Mouse (Mus musculus) layer of hippocampus, postnatal 25 days (tissue): Measurements from ENCODE around the gene Xab2. TPM values are rescaled to one million over a fixed set of nuclear protein-coding genes. Genes with fewer than 3 reads are reported as not detected.
"Not testable (repeated sequence)": the region's sequence is repeated elsewhere in the genome, so short reads cannot be mapped to it uniquely, and the experiment has no call there.

Experiments
- DNase-seq, 2 experiments: peaks; one replicate each; pipeline ENCODE4 v3.0.0; 2022; ENCODE audit warnings: mixed read lengths in 2 of 2, low spot score in 1 of 2; ENCODE audit errors: extremely low spot score in 1 of 2
- total RNA-seq, 2 experiments: library from RNA; stranded (reverse); gene quantifications; 2 replicates each; pipeline ENCODE4 v1.2.3; 2021

Xab2 gene
- total RNA-seq, 2 experiments from 2014 or later = 37.8 to 41.5 TPM

DNA sequence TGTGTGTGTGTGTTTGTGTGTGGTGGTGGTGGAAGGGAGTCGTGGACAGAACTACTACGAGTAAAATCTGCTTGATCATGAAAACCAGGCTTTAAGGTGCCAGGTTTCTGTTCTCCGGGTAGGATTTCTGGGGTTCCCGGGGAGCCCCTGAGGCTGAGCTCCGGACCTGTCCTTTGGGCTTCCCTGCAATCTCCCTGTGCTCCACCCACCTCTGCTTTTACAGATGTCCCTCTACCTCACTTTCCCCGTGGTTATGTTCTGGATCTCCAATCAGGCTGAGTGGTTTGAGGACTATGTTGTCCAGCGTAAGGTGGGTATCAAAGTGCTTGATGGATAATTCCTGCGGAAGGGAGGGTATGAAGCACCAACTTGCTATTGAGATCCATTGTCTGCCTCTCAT, 1.0 kb upstream of the Xab2 start:
- DNase-seq = no peak

DNA sequence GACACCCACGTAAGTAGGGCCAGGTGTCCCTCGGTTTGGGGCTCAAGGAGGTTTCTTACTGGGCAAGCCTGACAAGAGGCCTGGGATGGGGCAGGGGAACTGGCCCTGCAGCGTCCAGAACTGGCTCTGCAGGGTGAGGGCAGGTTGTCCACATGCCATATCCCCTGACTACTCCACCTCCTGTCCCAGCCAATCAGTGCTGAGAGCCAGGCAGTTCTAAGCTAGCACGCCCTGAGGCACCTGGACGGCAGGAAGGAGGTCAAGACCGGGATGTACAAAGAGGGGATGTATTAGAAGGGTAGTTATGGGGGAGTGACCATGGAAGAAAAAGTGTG, 11.3 kb downstream of the Xab2 start:
- no peak for DNase-seq

DNA sequence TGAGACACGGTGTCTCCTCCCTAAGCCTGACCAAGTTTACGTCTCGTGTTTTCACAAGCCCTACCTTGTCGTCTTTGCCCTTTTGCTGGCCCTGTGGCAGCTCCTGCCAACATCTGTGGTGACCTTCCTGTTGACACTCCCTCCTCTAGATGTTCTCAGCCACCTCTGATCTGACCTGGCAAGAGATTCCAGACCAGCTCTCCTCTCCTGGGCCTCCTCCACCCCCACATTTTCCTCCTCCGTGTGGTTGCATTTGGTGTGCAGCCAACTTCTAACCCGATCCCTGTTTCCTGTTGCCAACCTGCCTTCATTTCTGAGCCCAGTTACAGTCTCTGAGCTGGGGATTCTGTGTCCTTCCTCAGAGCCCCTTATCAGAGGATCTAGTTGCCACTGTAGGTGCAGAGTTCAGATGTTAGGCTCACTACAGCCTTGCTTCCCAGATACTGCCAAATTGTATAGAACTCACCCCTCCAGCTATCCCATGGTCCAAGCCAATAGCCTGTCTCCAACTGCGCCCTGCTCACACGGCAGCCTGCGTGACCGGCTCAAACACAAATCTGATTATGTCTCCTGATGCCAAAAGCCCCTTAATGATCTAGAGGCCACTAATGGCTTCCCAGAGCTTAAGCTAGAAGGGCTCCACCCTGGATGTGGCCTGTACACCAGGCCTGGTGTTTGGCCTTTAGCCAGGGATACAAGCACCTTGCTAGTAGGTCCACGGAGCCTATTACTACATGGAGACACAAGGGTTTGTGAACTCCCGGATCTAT, 11.9 kb downstream of the Xab2 start:
- no peak for DNase-seq

DNA sequence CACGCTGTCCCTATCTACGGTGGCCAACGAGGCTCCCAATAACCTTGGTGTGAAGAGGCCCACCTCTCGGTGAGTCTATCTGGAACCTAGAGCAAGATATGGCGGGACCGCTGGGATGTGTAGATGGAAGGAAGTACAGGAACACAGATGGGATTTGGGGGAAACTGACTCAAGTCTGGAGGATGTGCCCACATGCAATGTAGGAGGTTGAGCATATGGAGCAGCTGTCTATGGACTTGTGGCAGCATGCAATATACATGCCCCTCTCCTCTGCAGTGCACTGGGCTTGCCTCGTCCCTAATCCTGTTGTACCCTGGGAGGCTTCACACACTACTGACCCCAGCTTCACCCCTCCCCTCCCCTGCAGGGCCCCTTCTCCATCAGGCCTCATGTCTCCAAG, 13.3 kb downstream of the Xab2 start:
- no peak for DNase-seq

DNA sequence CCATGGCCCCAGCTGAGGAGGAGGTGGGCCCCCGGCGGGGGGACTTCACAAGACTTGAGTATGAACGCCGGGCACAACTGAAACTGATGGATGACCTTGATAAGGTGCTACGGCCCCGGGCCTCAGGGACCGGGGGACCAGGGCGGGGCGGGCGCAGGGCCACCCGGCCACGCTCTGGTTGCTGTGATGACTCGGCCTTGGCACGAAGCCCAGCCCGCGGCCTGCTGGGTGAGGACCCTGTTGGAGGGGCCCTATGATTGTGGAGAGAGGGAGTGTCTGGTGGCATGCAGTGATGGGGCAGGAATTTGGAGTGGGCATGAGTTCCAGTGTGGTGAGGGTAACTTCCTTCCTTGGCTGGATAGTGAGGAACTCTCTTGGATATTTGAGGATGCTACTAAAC, 14.5 kb downstream of the Xab2 start:
- no peak for DNase-seq

DNA sequence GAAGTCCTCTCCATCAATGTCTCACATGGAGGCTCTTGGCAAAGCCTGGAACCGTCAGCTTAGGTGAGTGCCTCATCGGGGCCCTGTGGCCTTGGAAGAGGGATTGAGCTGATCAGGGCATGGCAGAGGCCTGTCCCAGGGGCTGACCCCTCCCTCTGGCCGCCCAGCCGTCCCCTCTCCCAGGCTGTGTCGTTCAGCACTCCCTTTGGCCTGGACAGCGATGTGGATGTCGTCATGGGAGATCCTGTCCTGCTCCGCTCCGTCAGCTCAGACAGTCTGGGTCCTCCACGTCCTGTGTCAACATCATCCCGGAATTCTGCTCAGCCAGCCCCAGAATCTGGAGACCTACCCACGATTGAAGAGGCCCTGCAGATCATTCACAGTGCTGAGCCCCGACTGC, 17.7 kb downstream of the Xab2 start:
- no peak for DNase-seq

DNA sequence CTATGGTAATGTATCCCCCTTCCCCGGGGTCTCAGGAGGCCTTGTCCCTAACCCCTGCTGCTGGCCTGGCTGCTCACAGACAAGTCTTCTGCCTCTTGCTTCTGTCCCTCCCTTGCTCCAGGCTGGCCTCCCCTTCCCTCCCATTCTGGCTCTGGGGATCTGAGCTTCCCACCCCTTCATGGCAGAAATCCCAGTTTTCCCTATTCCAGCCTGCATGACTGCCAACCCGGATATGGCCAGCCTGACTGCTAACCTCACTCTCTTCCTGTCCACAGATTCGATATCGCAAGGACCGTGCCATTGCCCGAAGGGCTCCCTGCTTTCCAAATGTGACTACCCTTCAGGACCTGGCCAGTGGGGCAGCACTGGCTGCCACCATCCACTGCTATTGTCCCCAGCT, 20.7 kb downstream of the Xab2 start:
- no peak for DNase-seq

DNA sequence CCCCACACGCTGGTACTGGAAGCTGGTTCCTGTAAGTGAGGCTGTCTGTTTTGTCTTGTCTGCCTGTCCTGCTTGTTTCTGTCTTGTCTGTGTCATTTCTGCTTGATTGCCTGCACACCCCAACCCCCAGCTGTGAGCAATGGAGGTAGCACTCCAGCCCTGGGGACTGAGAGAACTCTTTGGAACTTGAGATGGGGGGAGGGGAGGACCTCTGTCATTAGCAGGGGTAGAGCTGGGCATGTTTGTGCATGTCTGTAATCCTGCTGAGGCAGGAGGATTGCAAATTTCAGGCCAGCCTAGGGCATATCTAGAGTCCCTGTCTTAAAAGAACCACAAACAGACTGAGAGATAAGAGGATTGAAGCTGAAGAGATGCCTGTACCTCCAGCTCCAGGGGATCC, 21.9 kb downstream of the Xab2 start:
- DNase-seq = no peak

DNA sequence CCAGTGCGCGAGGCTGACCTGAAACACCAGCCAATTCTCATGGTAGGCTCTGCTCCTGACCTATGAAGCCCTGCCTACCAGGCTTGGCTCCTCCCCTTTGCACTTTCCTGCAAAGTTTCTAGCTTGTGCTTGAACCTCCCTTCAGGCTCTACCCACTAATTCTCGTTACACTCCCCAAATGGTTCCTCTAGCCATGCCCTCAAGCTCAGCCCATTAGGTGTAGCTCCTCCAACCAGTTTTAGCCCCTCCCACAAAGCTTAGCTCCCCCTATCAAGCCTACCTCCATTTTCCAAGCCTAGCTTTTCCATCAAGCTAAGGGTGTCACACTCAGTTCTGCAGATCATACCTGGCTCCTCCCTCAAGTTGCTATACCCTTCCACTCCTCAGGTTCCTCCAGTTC, 23.1 kb downstream of the Xab2 start:
- DNase-seq = no peak

DNA sequence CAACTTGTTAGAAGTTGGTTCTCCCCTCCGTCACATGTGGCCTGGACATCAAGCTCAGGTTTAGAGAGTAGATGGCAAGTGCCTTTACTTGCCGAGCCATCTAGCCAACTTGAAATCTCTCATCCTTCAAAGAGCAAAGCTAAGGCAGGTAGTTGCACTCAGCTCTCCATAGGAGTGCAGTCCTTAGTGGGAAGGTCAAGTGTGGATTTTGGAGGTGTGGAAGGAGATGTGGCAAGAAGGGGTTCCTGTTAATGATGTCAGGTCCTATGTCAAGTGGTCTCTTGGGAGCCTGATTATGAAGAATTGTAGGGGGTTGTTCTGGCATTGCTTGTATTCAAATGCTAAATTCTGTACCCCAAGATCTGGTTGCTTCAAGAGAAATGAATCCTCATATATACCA, 26.6 kb downstream of the Xab2 start:
- no peak for DNase-seq

DNA sequence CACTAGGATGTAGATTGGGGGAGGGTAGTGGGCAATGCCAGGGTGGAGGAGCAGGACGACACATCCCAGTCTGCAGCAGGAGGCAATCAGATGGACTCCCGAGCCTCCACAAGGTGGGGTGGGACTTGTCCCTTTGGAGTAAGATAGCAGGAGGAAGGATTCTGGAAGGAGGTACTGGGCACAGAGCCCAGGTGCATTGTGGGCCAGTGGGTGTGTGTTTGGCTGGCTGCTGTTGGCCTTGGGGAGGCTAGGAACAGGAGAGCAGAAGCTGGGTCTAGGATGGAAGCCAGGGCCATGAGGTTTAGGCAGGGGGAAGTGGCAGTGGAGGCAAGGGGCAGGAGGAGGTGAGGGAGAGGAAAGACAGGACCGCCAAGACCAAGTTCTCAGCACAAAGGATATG, 27.6 kb downstream of the Xab2 start:
- no peak for DNase-seq

DNA sequence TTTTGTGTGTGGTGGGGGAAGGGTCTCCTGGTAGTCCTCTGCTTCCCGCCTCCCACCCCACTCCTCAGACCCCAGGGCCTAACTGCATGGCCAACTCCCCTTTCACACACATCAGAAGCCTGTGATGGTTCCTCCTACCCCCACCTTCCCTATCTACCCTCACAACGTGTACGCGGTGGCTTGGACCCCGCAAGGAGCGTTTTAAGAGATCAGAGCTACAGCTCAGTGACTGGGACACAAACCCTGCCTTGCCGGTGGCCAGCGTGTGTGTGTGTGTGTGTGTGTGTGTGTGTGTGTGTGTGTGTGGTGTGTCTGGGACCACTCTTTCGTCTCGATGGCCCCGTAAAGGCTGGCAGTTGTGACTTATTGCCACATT, 32.9 kb downstream of the Xab2 start:
- no peak for DNase-seq

DNA sequence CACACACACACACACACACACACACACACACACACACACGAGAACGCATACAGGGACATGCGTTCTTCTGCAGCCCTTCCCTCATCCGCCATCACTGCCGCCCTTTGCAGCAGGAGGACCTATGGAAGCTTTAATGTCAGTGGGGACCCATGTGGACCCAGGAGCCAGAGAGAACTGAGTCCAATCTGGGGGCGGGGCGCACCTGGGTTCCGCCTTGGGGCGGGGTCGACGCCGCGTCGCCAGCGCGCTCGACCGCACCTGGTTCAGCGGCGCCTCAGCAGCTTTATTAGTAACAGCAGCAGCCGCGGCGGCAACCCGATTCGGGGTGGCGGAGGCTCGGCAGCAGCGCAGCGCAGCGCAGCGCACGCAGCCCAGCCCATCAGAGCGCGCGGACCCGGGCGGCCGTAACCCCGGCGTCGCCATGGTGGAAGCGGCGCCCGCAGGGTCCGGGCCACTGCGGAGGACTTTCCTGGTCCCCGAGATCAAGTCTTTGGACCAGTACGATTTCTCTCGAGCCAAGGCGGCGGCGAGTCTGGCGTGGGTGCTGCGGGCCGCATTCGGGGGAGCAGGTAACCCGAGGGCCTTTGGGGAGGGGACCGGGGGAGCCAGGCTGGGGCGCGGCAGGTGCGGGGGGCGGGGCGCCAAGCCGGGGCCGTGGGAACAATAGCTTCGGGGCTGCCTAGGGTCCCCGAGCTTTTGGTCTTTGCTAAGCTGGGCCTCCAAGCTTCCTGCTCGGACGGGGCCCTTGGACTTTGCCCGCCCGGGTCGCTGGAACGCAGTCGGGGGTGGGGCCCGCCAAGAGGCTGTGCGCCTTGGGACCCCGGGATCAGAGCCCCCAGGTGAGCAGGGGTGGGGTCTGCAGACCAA, 33.5 kb downstream of the Xab2 start:
- peak; percentile 56 to 59 for DNase-seq

DNA sequence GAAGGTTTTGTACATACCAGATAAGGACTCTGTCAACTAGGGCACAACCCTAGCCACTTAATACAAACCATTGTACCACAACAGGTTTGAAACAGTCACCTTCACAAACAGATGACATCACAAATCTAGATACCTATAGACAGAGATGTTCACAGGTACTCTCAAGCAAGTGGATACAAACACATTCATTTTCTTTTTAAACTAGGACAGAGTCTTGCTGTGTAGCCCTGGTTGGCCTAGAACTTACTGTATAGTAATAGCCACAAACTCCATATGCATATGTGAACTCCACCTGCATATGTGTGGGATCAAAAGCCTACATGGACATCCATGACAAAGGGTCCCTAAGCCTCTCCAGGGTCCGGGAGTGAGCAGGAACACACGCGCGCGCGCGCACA, 34.1 kb downstream of the Xab2 start, which contains the start of gene Camsap3:
Gene Camsap3, plus strand, starts transcription at position 301 of the 398 bp plus-strand sequence.
- no peak for DNase-seq

DNA sequence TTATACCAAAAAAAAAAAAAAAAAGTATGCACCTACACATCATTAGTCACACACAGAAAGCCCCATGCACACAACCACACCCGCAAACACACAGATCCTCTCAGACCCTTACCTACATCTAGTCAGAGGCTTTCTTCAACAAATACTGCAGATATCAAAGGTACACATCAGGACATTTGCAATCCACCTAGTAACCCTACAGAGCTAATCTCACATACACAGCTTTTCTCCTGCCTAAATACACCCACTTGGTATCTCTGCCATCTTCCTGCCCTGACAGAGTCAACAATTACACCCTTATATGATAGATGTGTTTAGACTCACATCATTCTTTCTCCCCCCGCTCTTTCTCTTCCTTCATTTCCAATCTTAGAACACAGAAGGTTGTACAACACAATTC, 34.7 kb downstream of the Xab2 start:
- DNase-seq = no peak

DNA sequence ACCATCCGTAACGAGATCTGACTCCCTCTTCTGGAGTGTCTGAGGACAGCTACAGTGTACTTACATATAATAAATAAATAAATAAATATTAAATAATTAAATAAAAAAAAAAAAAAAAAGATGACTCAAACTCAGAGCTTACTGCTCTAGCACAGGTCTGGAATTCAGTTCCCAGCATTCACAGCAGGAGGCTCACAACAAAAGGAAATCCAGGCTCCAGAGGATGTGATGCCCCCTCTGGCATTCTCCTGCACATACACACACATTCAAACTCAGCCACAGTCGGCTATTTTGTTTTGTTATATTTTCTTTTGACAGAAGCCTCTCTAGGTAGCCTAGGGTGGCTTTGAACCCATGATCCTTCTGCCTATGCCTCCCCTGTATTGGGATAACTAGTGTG, 39.2 kb downstream of the Xab2 start:
- DNase-seq = not testable (repeated sequence)

DNA sequence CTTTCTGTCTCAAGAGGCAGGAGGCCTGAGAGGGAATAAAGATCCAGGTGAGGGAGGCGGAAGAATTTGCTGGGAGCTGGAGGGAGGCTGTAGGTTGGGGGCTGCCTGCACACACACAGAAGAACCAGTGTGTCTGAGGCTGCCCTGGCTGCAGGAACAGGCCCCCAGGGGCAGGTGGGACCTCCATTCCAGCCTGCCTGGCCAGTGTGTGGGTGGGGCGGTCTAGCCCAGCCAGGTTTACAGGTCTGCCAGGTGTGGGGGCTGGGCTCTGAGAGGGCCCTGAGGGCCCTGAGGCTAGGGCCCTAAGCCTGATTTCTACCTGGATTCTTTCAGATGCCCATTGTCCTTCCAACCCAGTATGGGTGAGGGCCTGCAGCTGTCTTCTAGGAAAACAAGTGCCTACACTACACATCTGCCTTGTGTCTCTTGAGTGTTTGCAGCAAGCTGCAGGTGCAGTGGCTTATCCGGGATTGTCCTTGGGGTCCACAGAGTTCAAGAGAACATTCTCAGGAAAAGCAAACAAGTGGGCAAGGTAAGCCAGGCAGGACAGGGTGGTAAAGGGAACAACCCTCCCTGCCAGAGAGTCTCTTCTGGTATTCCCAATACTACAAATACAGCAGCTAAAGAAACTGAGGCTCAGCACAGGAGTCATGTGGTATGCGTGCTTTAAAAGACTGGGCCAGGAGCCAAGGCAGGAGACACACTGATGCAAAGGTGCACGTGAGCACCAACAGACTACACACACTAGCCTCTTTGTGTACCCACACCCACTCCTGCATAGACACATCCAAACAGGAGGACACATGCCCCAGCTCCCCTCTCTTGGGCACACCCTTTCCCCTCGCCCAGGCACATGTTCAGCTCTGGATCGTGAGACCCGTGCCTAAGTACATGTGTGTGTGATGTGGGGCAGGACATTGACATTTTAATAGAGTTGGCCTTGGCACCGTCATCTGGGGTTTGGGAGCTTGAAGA, 41.4 kb downstream of the Xab2 start:
- DNase-seq = no peak

DNA sequence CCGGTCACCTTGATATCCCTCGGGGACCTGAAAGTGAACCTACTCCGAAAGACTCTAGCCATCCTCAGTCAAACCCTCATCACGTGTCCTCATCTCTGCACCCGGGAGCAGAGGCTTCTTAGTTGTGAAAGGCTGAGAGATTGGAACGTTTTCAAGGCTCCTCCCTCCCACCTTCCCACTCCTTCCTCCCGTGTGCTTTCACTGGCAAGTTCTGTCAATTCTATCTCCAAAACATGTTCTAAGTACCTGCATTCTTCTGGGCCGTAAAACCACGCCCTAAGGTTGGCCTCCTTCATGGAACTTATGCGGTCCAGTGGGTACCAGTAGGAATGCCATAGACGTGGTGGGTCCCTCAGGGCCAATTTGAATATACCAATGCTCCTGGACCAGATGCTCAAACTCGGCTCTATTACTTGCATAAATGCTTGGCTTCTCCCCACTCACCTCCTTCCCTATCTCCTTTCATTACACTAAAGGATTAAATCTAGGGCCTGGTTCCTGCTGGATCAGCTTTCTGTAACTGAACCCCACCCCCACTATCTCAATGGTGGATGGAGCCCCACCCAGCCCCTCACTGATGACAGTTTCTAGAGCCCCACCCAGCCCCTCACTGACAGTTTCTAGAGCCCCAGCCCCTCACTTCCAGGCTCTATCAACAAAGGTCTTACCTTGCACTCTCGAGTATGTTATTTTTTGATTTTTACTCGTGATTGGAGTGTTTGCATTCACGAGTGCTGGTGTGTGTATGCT, 44.7 kb downstream of the Xab2 start:
- DNase-seq = no peak

DNA sequence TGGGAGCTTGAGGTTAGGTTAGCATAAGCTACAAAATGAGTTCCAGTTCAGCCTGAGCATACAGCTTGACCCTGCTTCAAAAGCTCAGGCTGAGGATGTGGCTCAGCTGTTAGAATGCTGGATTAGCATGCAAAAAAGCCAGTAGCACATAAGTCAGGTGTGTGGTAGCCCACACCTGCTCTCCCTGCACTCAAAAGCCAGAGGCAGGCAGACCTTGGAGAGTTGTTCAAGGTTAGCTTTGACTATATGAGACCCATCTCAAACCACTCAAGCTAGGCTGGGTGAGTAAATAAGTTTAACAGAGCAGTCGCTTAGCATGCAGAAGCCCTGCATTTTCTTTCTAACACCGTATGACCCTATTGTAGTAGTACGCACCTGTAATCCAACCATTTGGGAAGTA, 46.6 kb downstream of the Xab2 start:
- no peak for DNase-seq

DNA sequence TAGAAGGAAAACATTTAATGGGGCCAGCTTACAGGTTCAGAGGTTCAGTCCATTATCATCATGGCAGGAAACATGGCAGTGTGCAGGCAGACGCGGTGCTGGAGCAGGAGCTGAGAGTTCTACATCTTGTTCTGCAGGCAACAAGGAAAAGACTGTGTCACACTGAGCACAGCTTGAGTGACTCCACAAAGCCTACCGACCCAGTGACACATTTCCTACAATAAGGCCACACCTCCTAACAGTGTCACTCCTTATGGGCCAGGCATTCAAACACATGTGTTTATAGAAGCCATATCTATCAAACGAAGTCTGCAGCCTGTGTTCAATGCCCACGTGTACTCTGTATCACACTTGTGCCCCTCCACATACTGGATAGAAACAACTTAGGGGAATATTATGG, 51.3 kb downstream of the Xab2 start:
- no peak for DNase-seq
